Mouse (Mus musculus): ENCODE data around the gene Them7.

Gene Them7

GRCm38 (mm10) chr2:105224134-105224986 lies at the start of gene Them7:
Gene Them7 (plus strand): TSS chr2:105224320.
- no peak for DNase-seq

- no peak for DNase-seq
These were observed 45.2 kb upstream of the Them7 start for GRCm38 (mm10) chr2:105178871-105179270.

GRCm38 (mm10) chr2:105182501-105182900 lies 41.6 kb upstream of the Them7 start:
- no peak for DNase-seq

- DNase-seq, result no peak
These were observed 39.0 kb upstream of the Them7 start for GRCm38 (mm10) chr2:105185140-105185539.

- no peak for DNase-seq
These were observed 38.2 kb upstream of the Them7 start for GRCm38 (mm10) chr2:105185768-105186529.

GRCm38 (mm10) chr2:105186591-105186990 lies 37.5 kb upstream of the Them7 start:
- DNase-seq, result no peak

- no peak for DNase-seq
These were observed 35.9 kb upstream of the Them7 start for GRCm38 (mm10) chr2:105188182-105188581.

- DNase-seq, result no peak
These were observed 34.8 kb upstream of the Them7 start for GRCm38 (mm10) chr2:105189352-105189751.

GRCm38 (mm10) chr2:105200152-105200551 lies 24.0 kb upstream of the Them7 start:
- DNase-seq, result no peak

GRCm38 (mm10) chr2:105206563-105207174 lies 17.5 kb upstream of the Them7 start:
- no peak for DNase-seq

- DNase-seq, result no peak
These were observed 11.3 kb upstream of the Them7 start for GRCm38 (mm10) chr2:105212839-105213238.

GRCm38 (mm10) chr2:105215914-105216313 lies 8.2 kb upstream of the Them7 start:
- DNase-seq, result no peak

- no peak for DNase-seq
These were observed 4.9 kb upstream of the Them7 start for GRCm38 (mm10) chr2:105219229-105219628.

GRCm38 (mm10) chr2:105219664-105220063 lies 4.5 kb upstream of the Them7 start:
- no peak for DNase-seq

GRCm38 (mm10) chr2:105220738-105221303 lies 3.3 kb upstream of the Them7 start:
- DNase-seq, result no peak

- DNase-seq, result no peak
These were observed 514 bp upstream of the Them7 start for GRCm38 (mm10) chr2:105223606-105224005.

GRCm38 (mm10) chr2:105224987-105225375 lies 861 bp downstream of the Them7 start:
- DNase-seq, result no peak

- DNase-seq, result no peak
These were observed 2.3 kb downstream of the Them7 start for GRCm38 (mm10) chr2:105226297-105226958.

GRCm38 (mm10) chr2:105228416-105228815 lies 4.3 kb downstream of the Them7 start:
- DNase-seq, result no peak

- peak; percentile 36 for DNase-seq
These were observed 6.2 kb downstream of the Them7 start for GRCm38 (mm10) chr2:105230333-105230732.

- DNase-seq, result no peak
These were observed 8.3 kb downstream of the Them7 start for GRCm38 (mm10) chr2:105232386-105232785.

- DNase-seq, result no peak
These were observed 10.2 kb downstream of the Them7 start for GRCm38 (mm10) chr2:105234278-105234677.

Data from thymus, postnatal 25 days (tissue).